Mouse (Mus musculus): ENCODE measurements around the gene Iscu.
A peak's percentile ranks its signal among the peaks of the same experiment; 100 is the strongest.
"Not testable (repeated sequence)": the region's sequence is repeated elsewhere in the genome, so short reads cannot be mapped to it uniquely, and the experiment has no call there.

Iscu gene

DNA sequence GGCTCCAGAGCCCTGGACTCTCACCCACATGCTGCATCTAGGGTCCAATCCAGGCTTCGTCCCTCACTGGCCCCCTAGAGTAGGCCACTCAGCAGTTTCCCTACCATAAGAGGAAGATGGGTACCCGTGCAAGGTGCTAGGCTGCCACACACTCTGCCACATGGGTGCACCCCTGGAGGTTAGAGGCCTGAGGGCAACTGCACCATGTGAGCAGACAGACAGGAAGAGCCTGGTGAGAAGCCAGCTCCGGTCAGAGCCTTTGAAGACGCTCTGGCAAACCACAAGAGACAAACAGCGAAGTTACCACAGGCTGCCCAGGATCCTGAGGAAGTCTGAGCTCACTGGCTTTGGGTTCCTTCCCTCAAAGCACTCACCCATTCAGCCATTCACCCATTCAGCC lies 14.4 kb downstream of the Iscu start:
- no peak for DNase-seq (ENCODE audit: low spot score)

DNA sequence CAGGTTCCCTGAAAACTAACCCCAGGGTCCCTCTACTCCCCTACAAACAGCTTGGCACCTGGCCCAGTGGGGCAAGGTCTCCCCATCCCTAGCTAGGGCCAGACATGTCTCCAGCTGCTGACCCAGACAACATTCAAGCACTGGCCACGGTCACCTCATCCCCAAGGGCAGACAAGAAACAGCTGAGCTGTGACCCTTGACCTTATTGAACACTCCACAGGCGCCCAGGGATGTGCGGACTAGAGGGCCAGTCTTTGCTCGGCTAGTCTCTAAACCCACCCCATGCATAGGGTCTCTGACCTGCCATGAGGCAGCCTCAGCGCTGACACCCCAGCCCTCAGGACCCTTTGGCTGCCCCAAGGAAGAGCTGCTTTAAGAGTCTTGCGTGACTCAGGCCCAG lies 16.1 kb downstream of the Iscu start:
- peak; percentile 57 for DNase-seq (ENCODE audit: low spot score)

DNA sequence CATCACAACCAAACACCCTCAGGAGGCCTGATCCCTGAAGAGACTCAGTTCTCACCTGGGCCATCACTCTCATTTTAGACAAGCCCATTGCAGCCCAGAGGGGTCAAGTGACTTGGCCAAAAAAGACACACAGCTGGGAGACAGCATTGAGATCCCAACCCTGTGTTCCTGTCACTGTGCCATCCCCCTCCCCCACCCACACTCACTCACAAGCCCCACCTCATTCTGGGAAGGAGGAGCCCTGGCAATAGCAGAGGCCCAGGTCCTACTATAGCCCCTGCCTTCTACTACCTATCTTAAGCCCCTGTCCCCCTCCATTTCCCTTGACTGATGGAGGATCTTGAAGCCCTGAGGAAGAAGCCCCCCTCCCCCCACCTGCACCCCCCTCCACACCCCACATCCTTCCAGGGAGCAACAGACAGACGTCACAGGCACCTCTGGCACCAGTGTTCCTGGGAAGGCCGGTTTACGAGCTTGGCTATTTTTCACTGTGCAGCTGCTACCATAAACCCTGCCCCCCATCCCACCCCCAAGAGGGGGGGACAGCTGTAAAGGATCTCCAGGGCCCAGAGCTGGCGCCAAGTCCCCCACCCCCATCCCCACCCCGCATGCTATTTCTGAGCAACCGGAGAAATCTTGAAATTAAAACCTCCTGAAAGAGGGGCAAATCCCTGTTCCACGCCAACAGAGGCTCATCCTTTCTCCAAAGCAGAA lies 16.7 kb downstream of the Iscu start:
- peak; percentile 44 for DNase-seq (ENCODE audit: low spot score)

DNA sequence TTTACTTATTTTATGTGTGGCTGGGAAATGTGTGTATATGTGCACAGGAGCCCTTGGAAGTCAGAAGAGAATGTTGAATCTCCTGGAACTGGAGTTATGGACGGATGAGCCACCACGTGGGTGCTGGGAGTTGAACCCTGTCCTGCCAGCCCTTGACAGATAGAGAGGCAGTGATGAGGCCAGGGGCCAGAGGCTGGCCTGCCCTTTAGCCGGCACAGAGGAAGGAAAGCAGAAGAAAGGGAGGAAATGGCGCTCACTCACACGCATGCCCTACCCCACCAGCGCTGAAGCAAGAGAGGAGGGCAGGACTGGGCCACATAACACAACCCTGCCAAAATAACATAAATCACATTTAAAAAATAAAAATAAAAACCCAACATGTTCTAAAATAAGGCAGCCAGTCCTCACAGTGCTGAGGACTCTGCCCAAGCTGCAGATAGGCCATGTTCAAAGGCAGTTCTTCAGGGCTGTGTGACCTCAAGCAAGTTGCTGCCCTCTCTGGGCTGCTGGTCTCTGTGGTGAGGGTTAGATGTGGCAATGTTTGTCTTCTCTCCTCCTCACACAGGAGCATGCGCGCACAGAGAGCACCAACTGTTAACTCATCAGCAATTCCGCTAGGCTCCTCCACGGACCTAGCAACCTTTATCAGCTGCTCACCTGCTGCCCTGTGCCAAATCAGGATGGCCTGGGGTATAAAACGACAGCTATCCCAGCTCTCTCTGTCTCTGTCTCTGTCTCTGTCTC lies 18.1 kb downstream of the Iscu start:
- no peak for DNase-seq (ENCODE audit: low spot score)

GRCm38 (mm10) chr5:113791197-113792095 lies 18.9 kb downstream of the Iscu start:
- DNase-seq (ENCODE audit: low spot score) = no peak

DNA sequence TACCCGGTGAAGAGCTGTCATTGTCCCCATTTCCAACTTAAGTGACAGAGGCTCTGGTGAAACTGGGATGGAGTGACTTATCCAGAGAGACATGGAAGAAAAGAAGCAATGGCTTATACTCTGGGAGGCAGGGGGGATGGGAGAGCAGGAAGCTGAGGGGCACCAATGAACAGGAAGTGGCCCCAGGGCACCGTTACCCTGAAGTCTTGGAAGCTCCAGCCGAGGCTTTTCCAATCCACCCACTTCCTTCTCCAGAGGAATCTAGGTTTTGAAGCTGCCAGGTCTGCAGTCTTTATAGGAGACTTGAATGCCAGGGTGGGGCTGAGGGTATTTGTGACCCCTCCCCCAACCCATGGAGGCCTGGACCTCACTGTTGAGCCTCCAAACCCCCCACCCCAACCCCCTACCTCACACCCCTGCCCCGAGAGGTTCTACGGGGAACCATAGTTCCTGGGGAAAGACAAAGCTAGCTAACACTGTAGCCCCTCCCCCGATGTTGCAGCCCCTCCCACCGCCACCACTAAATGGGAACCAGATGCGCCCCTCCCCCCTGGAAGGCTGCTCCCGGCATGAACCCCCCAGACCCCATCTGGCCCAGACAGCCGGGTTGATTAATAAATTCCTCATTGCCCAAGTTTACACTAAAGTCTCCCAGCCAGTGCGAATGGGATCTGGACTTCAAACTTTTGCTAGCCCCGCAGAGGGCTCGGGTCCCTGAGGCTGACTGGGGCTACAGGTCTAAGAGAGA lies 24.0 kb downstream of the Iscu start:
- peak; percentile 87 for DNase-seq (ENCODE audit: low spot score)

DNA sequence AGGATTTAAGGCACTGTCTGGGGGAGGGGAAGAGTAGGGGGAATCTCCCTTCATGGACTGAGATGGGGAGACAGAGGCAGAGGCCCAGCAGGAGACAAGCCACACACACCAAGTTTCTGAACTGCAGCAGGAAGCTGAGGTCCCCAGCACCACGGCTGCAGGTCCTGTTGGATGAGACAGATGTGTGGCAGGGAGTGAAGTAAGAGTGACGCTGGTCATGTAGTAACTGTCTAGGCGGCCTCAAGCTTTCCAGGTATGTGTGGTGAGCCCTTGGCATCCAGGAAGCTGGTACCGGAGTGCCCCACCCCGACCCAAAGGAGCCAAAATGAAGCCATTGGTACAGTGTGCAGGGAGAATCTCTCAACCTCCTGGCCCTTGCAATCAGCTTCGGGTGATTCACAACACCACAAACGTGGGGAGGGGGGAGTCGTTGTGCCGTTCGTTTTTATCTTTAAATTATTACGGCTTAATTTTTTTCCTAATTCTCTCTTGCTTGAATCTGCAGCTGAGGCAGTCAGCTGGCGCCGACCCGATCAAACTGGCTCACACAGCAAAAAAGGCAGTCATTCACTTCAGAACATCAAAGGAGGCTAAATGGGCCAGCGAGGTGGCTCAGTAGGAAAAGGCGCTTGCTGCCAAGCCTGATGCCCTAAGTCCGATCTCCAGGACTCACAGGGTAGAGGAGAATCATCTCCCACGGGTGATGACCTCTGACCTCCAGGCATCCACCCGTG lies 24.8 kb downstream of the Iscu start:
- peak; percentile 42 for DNase-seq (ENCODE audit: low spot score)

DNA sequence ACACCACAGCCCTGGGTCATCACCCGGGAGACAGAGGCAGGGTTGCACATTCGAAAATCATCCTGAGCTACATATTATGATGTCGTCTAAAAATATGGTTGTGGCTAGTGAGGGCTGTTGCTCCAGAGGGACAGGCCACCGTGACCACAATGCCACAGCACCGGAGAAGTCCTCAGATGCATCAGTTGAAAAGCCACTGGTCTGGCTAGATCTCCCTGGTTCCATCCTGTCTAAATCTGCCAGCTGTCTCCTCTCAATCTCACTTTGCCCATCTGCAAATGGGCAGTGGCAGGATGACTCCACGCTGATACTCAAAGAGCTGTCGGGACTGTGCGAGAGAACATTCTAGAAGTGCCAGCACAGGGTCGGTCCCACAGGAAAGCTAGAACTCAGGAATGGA lies 26.0 kb downstream of the Iscu start:
- DNase-seq (ENCODE audit: low spot score) = no peak

GRCm38 (mm10) chr5:113799691-113800090 lies 27.1 kb downstream of the Iscu start:
- peak; percentile 40 for DNase-seq (ENCODE audit: low spot score)

DNA sequence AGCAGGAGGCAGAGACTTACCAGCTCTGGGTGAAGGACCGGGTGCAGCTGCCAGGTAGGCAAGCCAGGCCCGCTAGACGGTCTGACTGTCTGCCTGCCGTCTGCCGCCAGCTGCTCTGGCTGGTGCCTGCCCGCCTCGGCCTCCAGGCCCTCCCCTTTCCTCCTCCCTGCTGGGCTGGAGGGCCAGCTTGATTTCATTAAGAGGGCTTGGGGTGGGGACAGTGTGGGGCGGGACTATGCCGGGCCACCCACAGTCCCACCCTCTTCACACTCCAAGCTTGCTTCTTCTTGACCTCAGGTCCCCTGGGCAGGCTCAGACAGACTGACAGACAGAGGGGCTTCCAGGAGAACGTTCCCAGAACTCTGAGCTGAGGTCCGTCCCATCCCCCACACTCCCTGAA lies 27.7 kb downstream of the Iscu start, which contains the start of gene Tmem119:
TSS of gene Tmem119 (minus strand) at position 237 of the 400 bp plus-strand sequence.
- DNase-seq (ENCODE audit: low spot score) = peak; percentile 86

DNA sequence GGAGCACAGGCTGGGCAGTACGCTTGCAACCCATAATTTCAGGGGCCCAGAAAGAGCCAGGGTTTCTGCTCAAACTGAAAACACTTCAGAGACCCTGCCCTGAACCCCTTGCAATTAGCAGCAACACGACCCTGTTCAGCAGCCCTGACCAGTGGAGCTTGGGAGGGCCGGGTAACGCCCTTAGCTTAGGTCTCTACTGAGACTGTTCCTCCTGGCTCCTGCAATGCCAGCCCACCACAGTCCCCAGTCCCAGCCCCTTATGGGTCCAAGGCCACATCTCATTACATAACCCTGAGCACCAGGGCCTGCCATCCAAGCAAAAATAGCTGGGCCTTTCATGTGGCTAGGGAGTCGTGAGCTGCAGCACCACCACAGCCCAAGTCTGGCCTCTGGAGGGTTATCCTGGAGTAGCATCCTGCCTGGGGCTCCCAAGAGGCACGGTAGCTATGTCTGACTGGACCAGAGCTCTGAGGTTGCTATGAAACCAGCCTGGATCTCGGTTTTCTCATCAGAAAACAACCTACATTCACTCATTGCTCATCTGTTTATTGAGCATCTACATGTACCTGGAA lies 31.9 kb downstream of the Iscu start:
- no peak for DNase-seq (ENCODE audit: low spot score)

GRCm38 (mm10) chr5:113805301-113805700 lies 32.8 kb downstream of the Iscu start:
- DNase-seq (ENCODE audit: low spot score) = no peak

- no peak for DNase-seq (ENCODE audit: low spot score)
These were observed 33.9 kb downstream of the Iscu start for GRCm38 (mm10) chr5:113806414-113806813.

DNA sequence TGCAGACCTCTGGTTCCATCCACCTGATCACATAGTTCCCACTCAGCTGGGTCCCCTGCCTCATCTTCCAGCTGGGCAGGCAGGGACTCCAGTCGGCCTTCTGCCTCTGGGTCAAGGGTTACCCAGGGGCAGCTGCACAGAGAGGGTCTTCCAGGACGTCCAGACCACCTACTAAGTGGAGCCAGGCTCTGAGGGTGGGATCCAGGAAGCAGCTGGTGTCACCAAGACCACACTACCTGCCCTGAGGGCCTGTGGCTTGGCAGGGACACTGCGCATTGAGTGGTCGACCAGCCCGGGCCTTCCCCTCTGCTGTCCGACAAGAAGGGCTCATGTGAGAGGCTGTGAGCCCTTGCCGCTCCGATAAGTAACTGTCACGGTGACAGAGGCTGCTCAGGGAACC lies 35.2 kb downstream of the Iscu start:
- DNase-seq (ENCODE audit: low spot score) = no peak

GRCm38 (mm10) chr5:113808177-113808576 lies 35.6 kb downstream of the Iscu start:
- DNase-seq (ENCODE audit: low spot score) = peak; percentile 68

- no peak for DNase-seq (ENCODE audit: low spot score)
These were observed 37.6 kb downstream of the Iscu start for GRCm38 (mm10) chr5:113810111-113810510.

- not testable (repeated sequence) for DNase-seq (ENCODE audit: low spot score)
These were observed 39.4 kb downstream of the Iscu start for GRCm38 (mm10) chr5:113811824-113812420.

DNA sequence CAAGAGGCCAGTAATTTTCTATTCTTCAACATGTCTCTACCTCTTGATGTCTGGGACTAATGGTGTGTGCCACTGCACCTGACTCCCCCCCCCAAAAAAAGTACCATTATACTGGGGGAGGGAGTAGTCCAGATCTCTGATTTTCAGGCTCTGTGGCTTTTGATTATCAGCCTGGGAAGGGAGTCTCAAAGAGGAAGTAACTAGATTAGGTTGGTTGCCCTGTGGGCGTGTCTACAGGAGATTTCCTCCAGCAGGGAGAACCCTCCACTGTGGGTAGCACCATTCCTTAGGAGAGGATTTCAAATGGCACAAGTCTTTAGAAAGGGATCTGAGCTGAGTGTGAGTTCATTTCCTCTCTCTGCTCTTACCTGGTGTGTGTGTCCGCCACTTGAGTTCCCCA lies 40.1 kb downstream of the Iscu start:
- no peak for DNase-seq (ENCODE audit: low spot score)

GRCm38 (mm10) chr5:113813608-113814007 lies 41.1 kb downstream of the Iscu start:
- DNase-seq (ENCODE audit: low spot score) = peak; percentile 44
